Mouse (Mus musculus): ENCODE data around the gene Hmga2. TPM values are rescaled to one million over a fixed set of nuclear protein-coding genes. Genes with fewer than 3 reads are reported as not detected.

Hmga2 gene
- polyA plus RNA-seq, 1 experiment from 2014 or later: 18.0 TPM

GRCm38 (mm10) chr10:120485461-120485860, 9.2 kb upstream of the Hmga2 start:
- no peaks in the 10 kb centered on the region for H3K79me2 ChIP-seq (ENCODE audit: inconsistent target)
- H3K27ac ChIP-seq: no peak overlapping the region
- no peaks in the 10 kb centered on the region for H3K36me3 ChIP-seq (ENCODE audit: inconsistent target)
- WGBS (ENCODE audit: missing documents): 88% methylated on average over 1 of the region's 1 CpGs
- H3K4me3 ChIP-seq (ENCODE audit: inconsistent target): no peak overlapping the region

GRCm38 (mm10) chr10:120484144-120484543, 7.9 kb upstream of the Hmga2 start:
- no peaks in the 10 kb centered on the region for H3K36me3 ChIP-seq (ENCODE audit: inconsistent target)
- 89% methylated on average over 4 of the region's 4 CpGs for WGBS (ENCODE audit: missing documents)

GRCm38 (mm10) chr10:120478164-120478563, 1.9 kb upstream of the Hmga2 start:
- Histone ChIP-seq H3K27ac (peak overlapping the region; percentile 73; the same call in 1 of the 2 replicates), H3K4me3 (ENCODE audit: inconsistent target) (peak overlapping the region; percentile 59; the same call in 1 of the 2 replicates), H3K79me2 (ENCODE audit: inconsistent target) (peaks cover 15% of the 10 kb centered on the region), H3K36me3 (ENCODE audit: inconsistent target) (no peaks in the 10 kb centered on the region)
- 2% methylated on average over 16 of the region's 16 CpGs for WGBS (ENCODE audit: missing documents)

More at GRCm38 (mm10) chr10:120484144-120484543, 7.9 kb upstream of the Hmga2 start:
- H3K27ac ChIP-seq: no peak overlapping the region
- no peaks in the 10 kb centered on the region for H3K79me2 ChIP-seq (ENCODE audit: inconsistent target)
- no peak overlapping the region for H3K4me3 ChIP-seq (ENCODE audit: inconsistent target)

- WGBS (ENCODE audit: missing documents): 2% methylated on average over 21 of the region's 21 CpGs
- Histone ChIP-seq H3K27ac (peak overlapping the region; percentile 73), H3K36me3 (ENCODE audit: inconsistent target) (no peaks in the 10 kb centered on the region), H3K79me2 (ENCODE audit: inconsistent target) (peaks cover 22% of the 10 kb centered on the region), H3K4me3 (ENCODE audit: inconsistent target) (peak overlapping the region; percentile 59)
Observed at GRCm38 (mm10) chr10:120477501-120477900, 1.2 kb upstream of the Hmga2 start.

GRCm38 (mm10) chr10:120476516-120477336, 457 bp upstream of the Hmga2 start:
- 0% methylated on average over 44 of the region's 52 CpGs for WGBS (ENCODE audit: missing documents)
- Histone ChIP-seq H3K79me2 (ENCODE audit: inconsistent target) (peaks cover 29% of the 10 kb centered on the region), H3K4me3 (ENCODE audit: inconsistent target) (peak overlapping the region; percentile 59), H3K27ac (peak overlapping the region; percentile 73), H3K36me3 (ENCODE audit: inconsistent target) (no peaks in the 10 kb centered on the region)

- peaks cover 32% of the 10 kb centered on the region for H3K79me2 ChIP-seq (ENCODE audit: inconsistent target)
- no peaks in the 10 kb centered on the region for H3K36me3 ChIP-seq (ENCODE audit: inconsistent target)
- 1% methylated on average over 38 of the region's 45 CpGs for WGBS (ENCODE audit: missing documents)
- no peak overlapping the region for H3K27ac ChIP-seq
- peak overlapping the region; percentile 57 for H3K4me3 ChIP-seq (ENCODE audit: inconsistent target)
Observed at GRCm38 (mm10) chr10:120475041-120475541, 1.2 kb downstream of the Hmga2 start.

GRCm38 (mm10) chr10:120474301-120474700, 2.0 kb downstream of the Hmga2 start:
- Histone ChIP-seq H3K79me2 (ENCODE audit: inconsistent target) (peaks cover 32% of the 10 kb centered on the region), H3K36me3 (ENCODE audit: inconsistent target) (no peaks in the 10 kb centered on the region), H3K4me3 (ENCODE audit: inconsistent target) (peak overlapping the region; percentile 57), H3K27ac (peak overlapping the region; percentile 34)
- WGBS (ENCODE audit: missing documents): 4% methylated on average over 18 of the region's 20 CpGs

GRCm38 (mm10) chr10:120473218-120473617, 3.1 kb downstream of the Hmga2 start:
- WGBS (ENCODE audit: missing documents): 56% methylated on average over 4 of the region's 4 CpGs
- no peaks in the 10 kb centered on the region for H3K36me3 ChIP-seq (ENCODE audit: inconsistent target)
- peaks cover 32% of the 10 kb centered on the region for H3K79me2 ChIP-seq (ENCODE audit: inconsistent target)
- no peak overlapping the region for H3K27ac ChIP-seq
- H3K4me3 ChIP-seq (ENCODE audit: inconsistent target): peak overlapping the region; percentile 57; the same call in 1 of the 2 replicates

- 100% methylated on average over 2 of the region's 2 CpGs for WGBS (ENCODE audit: missing documents)
- Histone ChIP-seq H3K79me2 (ENCODE audit: inconsistent target) (peaks cover 32% of the 10 kb centered on the region), H3K27ac (no peak overlapping the region), H3K4me3 (ENCODE audit: inconsistent target) (no peak overlapping the region), H3K36me3 (ENCODE audit: inconsistent target) (no peaks in the 10 kb centered on the region)
Observed at GRCm38 (mm10) chr10:120472606-120473005, 3.7 kb downstream of the Hmga2 start.

- Histone ChIP-seq H3K4me3 (ENCODE audit: inconsistent target) (no peak overlapping the region), H3K27ac (no peak overlapping the region), H3K36me3 (ENCODE audit: inconsistent target) (no peaks in the 10 kb centered on the region), H3K79me2 (ENCODE audit: inconsistent target) (no peaks in the 10 kb centered on the region; the same call in 1 of the 2 replicates)
- WGBS (ENCODE audit: missing documents): 84% methylated on average over 5 of the region's 5 CpGs
Observed at GRCm38 (mm10) chr10:120465121-120465520, 11.1 kb downstream of the Hmga2 start.

- 7% methylated on average over 5 of the region's 5 CpGs for WGBS (ENCODE audit: missing documents)
- no peaks in the 10 kb centered on the region for H3K79me2 ChIP-seq (ENCODE audit: inconsistent target)
- no peaks in the 10 kb centered on the region for H3K36me3 ChIP-seq (ENCODE audit: inconsistent target)
- H3K27ac ChIP-seq: 0 out of 2 replicates have a peak overlapping the region, but pooled peaks have one; percentile 5
- H3K4me3 ChIP-seq (ENCODE audit: inconsistent target): no peak overlapping the region
Observed at GRCm38 (mm10) chr10:120461769-120462168, 14.5 kb downstream of the Hmga2 start.

- H3K4me3 ChIP-seq (ENCODE audit: inconsistent target): no peak overlapping the region
- no peaks in the 10 kb centered on the region for H3K36me3 ChIP-seq (ENCODE audit: inconsistent target)
- no peaks in the 10 kb centered on the region for H3K79me2 ChIP-seq (ENCODE audit: inconsistent target)
- no peak overlapping the region for H3K27ac ChIP-seq
- 76% methylated on average over 5 of the region's 5 CpGs for WGBS (ENCODE audit: missing documents)
Observed at GRCm38 (mm10) chr10:120461301-120461700, 15.0 kb downstream of the Hmga2 start.

GRCm38 (mm10) chr10:120458866-120459265, 17.4 kb downstream of the Hmga2 start:
- Histone ChIP-seq H3K4me3 (ENCODE audit: inconsistent target) (no peak overlapping the region), H3K79me2 (ENCODE audit: inconsistent target) (no peaks in the 10 kb centered on the region), H3K27ac (no peak overlapping the region), H3K36me3 (ENCODE audit: inconsistent target) (no peaks in the 10 kb centered on the region)
- WGBS (ENCODE audit: missing documents): 66% methylated on average over 8 of the region's 8 CpGs

GRCm38 (mm10) chr10:120449661-120450284, 26.5 kb downstream of the Hmga2 start:
- WGBS (ENCODE audit: missing documents): 95% methylated on average over 19 of the region's 19 CpGs
- no peaks in the 10 kb centered on the region for H3K79me2 ChIP-seq (ENCODE audit: inconsistent target)

GRCm38 (mm10) chr10:120446799-120447198, 29.5 kb downstream of the Hmga2 start:
- 0 out of 2 replicates have a peak overlapping the region, but pooled peaks have one; percentile 12 for H3K27ac ChIP-seq
- WGBS (ENCODE audit: missing documents): 19% methylated on average over 6 of the region's 6 CpGs
- H3K36me3 ChIP-seq (ENCODE audit: inconsistent target): no peaks in the 10 kb centered on the region
- no peaks in the 10 kb centered on the region for H3K79me2 ChIP-seq (ENCODE audit: inconsistent target)
- no peak overlapping the region for H3K4me3 ChIP-seq (ENCODE audit: inconsistent target)

More at GRCm38 (mm10) chr10:120449661-120450284, 26.5 kb downstream of the Hmga2 start:
- Histone ChIP-seq H3K27ac (no peak overlapping the region), H3K36me3 (ENCODE audit: inconsistent target) (no peaks in the 10 kb centered on the region), H3K4me3 (ENCODE audit: inconsistent target) (no peak overlapping the region)
